Mouse (Mus musculus) adrenal gland, adult 18-20 months (tissue): ENCODE data around the gene Nectin4. TPM values are rescaled to one million over a fixed set of nuclear protein-coding genes. Genes with fewer than 3 reads are reported as not detected.

Source experiments
- DNase-seq, 2 experiments: peaks; one replicate each; pipeline ENCODE4 v3.0.0; 2021 to 2022; ENCODE audit warnings: low spot score in 2 of 2
- total RNA-seq, 2 experiments: library from RNA; stranded (reverse); gene quantifications; 1 replicate in 1 of 2; 2 replicates in 1 of 2; pipeline ENCODE4 v1.2.3; 2021

Nectin4 gene
- total RNA-seq, 2 experiments from 2014 or later, result 0.20 to 0.45 TPM

DNA sequence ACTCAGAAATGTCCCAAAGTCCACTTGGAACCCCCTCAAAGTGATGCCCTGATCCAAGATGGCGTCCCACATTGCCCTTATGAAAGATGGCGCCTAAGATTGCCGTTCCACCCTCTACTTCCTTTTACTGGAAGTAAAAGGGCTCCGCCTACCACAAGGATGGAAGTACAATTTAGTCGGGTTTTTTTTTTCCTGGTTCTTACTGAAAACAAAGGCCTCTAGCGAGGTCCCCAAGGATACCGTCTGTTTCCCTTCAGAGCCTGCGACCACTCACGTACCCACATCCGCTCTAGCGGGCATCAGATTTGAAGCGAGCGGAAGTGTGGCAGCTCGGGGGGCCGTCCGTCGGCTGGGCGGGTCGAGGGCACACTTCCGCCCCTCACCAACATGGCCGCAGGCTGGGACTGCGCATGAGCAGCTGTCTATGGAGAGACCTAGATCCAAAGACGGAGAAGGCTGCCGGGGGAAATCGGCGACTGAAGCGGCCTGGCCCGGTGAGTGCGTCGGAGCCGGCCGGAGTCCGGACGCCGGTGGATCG, 41.1 kb downstream of the Nectin4 start, which contains the start of gene Usf1:
Usf1 (plus strand) TSS at position 367 of the 538 bp plus-strand sequence.
- DNase-seq, result peak; percentile 87 to 92

DNA sequence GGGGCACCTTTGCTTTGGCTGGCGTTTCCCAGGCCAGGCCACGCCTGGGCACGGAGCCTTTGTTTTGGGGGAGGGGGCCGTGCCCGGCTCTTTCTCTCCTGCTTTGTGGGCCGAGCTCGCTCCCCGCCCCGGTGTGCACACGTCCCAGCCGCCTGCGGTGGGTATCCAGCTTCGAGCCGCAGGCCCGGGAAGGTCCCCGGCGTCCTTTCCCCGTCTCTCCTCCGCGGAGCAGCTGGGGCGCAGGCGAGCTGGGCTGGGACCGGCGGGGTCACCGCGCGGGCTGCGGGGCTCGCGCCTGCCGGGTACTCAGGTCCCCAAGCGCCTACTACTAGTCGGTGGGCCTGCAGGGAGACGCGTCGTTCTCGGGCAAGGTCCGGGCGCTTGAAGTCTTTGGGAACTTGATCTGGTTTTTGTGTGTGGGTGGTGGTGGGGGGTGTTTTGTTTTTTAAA, 41.6 kb downstream of the Nectin4 start:
- no peak for DNase-seq

DNA sequence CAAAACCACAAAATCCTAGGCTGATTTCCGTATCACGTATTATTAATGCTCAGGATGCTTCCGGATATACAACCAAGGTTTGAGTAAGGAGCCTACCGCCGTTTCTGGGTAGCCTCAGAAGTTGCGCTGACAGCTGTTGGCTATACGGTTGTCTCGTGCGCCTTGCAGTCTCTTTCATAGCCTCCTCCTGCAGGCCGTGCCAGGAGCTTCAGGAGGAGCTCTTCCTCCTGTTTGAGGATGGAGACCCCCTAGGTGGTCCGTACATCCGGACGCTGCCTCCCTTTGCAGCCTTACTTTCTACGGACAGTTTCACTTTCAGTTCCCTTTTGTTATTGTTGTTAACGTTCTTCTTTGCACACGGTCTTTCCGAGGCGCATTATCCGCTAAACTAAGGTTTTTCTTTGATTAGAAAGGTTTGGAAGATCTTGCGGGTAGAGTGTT, 42.1 kb downstream of the Nectin4 start:
- DNase-seq, result peak in 1 of 2 experiments; percentile 23

DNA sequence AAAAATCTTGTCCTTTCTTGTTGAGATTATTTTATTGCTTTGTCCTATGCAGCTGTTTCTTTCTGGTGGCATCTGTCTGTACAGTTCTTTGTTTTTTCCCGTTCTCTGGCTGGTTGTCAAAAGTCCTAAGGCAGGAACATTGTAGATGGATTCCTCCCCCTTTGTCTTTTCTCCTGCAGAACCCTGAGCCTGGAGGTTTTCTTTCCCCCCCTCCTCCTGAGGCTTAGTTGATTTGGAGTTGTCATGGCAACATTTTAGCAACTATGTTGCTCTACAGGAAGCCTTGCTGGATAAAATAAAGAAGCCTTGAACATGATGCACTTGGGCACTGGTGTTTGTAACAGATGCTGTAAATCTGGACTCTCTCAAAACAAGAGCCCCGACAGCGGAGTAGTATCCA, 42.5 kb downstream of the Nectin4 start:
- no peak for DNase-seq

DNA sequence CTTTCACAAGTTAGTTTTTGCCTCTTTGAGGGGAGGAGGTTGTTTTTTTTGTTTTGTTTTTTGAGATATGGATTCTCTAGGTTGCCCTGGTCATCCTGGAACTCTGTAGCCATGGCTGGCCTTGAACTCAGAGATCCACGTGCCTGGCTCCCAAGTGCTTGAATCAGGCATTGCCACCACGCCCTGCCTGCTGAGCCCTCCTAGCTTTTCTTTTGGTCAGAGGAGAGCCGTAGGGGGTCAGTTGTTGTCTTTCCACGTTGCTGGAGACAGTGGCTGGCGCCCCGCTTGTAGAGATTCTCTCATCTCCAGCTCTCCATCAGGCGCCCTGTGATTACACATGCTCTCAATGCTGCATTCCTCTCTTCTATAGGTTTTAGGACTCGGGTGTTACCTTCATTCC, 43.7 kb downstream of the Nectin4 start:
- no peak for DNase-seq

DNA sequence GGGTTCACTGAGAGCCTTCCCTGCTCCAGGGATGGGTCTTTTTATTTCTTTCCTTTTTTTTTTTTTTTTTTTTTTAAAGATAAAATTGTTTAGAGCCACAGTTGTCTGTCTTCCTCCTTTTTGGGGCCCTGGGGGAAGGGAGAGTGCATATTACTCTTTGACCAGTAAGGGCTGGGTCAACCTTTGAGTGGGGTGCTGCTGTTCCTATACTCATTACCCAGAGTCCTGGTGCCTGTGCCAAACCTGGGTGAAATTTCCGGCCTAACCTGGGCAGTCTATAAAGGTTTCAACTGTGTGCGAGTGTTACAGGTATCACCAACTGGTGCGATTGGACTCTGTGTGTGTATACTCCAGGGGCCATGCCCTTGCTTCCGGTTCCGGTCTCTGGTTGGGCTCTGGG, 48.8 kb downstream of the Nectin4 start, which contains the start of gene Tstd1:
Tstd1 (plus strand) TSS at position 213 of the 400 bp plus-strand sequence.
- no peak for DNase-seq

DNA sequence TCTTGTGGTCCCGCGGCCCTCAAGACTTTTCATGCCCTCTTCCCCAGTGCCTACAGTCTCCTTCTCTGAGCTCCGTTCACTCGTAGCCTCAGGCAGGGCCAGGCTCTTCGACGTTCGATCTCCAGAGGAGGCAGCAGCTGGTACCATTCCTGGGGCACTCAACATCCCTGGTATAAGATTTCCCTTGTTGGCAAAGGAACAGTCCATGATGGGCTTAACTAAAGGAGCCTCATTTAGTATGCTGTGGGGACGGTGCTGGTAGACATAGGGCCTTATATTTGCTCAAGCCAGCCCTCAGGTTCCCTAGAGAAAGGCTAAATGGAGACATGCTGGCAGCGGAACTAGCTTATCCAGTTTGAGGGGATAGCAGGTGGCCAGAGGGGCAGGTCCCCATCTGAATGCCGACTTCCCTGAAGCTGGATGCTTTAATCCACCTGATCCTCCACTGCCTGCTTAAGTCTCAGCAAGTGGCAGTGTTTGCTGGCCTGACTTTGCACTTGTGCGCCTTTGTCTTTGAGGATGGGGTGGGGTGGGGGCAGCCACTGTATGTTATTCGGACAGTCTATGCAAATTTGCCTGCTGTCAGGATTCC, 49.5 kb downstream of the Nectin4 start:
- DNase-seq, result no peak

DNA sequence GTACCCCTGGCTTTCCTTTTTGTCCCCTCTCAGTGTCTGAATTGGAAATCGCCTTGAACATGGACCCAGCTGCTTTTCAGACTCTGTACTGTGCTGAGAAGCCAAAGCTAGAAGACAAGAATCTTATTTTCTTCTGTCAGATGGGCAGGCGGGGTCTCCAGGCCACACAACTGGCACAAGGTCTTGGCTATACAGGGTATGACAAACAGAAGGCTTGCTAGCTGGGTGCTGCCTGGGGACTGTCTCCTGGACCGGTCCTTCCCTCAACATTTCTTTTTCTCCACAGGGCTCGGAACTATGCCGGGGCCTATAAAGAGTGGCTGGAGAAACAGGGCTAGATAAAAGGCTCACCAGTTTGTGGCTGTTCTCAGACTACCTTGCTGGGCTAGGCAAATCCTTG, 50.0 kb downstream of the Nectin4 start:
- DNase-seq, result no peak

DNA sequence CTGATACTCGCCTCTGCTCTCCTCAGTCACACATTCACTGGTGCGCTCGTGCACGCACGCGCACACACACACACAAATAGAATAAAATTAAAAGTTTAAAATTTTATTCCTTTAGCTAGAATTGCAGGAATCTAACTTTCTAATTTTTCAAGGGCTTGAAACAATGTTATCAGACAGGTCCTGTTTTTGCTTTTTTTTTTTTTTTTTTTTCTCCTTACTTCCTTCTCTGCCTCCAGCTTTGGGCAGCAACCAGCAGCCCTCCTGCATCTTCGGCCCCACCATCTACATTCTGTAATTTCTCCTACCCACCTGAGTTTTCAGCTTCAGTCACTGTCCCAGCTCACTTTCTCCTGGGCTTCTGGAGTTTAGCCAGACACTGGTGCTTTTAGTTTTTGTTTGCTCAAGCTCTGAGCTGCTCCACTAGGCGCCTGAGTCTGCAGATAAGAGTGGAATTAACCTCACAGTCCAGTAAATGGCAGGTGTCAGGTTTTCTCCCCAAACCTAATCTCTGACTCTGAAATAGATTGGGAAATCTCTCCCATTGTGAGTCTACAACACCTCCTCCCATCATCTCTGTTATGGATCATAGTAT, 52.7 kb downstream of the Nectin4 start:
- no peak for DNase-seq

DNA sequence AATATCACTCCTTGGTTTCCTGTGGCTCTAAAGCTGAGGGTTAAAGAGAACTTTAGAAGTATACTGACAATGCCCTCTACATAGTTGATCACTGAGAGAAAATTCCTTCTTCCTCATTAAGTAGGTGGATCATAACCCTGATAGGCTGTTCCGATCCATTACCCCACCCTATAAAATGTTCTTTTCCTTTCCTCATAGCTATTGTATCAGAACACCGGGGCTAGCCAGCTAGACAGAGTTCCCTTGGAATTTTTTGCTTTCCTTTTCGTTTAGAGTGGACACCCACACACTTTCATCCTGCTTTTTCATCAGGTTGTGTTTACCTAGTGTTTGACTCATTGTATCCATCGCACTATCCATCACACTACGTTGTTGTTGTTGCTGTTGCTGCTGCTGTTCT, 54.7 kb downstream of the Nectin4 start:
- DNase-seq, result no peak

DNA sequence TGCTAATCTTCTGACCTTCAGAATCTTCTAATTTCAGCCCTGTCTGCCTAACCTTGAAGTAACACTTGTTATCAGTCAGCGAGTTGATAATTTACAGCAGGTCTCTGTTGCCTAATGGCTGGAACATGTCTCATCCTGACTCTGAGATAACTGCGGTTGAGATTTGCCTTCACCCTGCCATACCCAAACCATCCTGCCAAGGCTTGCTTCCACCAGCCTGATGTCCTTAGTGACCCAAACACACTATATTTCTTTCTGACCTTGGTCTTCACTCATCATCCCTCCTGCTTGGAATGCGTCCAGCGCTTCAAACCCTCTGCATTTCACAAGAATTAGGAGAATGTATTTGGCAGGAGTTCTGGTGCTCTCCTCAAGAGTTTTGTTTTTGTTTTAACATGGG, 55.2 kb downstream of the Nectin4 start:
- peak in 1 of 2 experiments; percentile 55 for DNase-seq

DNA sequence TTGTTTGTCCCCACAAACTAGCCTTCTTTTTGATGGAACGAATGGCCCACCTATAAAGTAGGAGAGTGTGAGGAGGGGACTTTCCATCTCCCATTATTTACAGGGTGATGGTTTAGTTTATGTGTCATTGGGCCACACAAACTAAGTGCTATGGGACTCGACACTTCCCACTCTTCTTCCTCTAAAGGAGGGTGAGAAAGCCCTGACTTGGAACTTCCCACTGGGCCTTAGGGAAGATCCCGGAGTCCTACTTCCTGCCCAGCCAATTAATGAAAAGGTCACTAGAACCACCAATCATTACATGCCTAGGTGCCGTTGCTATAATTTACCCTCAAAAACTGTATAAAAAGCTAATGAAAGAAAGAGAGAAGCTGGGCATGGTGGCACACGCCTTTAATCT, 62.3 kb downstream of the Nectin4 start:
- DNase-seq, result no peak

DNA sequence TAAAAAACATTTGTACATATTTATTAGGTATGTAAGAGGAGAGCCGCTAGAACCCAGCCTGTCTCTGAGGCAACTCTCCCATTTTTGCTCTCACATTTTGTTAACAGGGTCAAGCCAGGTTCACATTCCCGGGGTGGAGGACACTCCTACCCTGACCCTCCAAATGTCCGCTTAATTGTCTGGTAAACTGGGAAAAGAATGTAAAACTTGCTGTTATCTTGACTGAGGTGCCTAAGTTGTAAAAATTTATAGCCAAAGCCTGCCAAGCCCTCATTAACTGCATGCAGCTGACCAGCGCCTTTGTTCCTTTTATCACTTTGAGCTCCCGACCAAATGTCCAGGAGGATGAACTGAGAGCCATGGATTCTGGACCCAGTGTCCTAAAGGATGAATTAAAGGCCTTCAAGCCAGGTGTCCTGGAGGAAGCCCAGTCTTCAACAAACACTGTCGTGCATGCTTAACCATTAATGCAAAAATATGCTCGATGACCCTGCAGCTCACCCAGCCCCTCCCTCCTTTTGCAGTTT, 65.5 kb downstream of the Nectin4 start:
- no peak for DNase-seq

DNA sequence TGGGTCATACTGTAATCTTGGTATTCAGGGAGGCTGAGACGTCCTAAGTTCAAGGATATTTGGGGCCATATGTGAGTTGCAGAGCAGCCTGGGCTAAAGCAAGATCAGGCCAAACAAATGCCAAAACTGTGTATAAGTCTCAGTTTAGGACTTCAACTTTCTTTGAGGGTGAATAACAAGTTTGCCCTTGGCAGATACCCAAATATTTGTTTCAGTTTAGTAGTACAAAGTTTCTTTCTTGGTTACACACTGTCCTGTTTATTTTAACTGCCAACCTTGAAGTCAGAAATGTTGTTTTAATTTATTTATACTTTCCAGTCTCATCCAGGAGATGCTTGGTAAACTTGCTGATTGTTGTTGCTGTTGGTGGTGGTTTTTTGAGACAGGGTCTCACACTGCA, 66.1 kb downstream of the Nectin4 start:
- no peak for DNase-seq

DNA sequence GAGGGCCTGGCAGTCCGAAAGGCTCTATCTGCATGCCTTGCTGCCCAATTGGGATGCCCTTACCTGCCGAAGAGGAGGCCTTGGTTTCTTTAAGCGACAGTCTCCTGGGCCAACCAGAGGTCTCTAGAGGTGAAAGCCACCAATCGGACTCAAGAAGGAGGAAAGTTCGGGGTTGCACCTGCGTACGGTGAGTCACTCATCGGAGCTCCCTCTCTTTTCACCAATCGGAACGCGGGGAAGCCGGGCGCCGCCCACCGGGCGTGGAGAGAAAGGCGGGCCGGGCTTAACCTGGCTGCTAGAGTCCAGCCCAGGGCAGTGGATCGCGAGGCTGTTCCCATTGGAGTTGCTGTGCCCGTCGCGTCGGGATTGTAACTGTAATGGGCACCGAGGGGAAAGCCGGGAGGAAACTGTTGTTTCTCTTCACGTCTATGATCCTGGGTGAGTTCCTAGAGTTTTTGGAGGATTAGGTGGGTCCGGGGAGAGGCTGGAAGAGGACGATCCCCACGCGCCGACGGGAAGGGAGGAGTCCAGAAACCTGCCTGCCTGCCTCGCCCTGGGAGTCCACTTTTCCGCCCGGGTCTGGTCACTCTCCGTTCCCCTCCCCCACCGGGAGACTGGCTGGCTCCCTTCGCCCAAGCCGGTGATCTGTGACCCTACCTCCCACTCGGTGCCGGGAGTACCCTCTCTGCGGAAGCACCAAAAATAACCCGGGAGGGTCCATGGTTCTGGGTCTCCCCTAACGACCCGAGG, 67.5 kb downstream of the Nectin4 start, which contains the start of gene F11r:
F11r (plus strand) TSS at position 272 of the 750 bp plus-strand sequence.
- DNase-seq, result peak; percentile 80 to 84

Other genes starting within 250 kb of the Nectin4 start
- gene Sdhc, start 219.5 kb upstream of the Nectin4 start, total RNA-seq, result 100 to 1,000 TPM; 450 to 629 TPM
- gene Mpz, start 219.4 kb upstream of the Nectin4 start, total RNA-seq, result 1 to 10 TPM in 1 of 2 experiments, under 1 TPM in 1; 0.73 to 1.2 TPM
- 10 to 100 TPM; 51.7 to 52.5 TPM for gene Pcp4l1, start 173.8 kb upstream of the Nectin4 start, total RNA-seq
- gene Nr1i3, start 156.1 kb upstream of the Nectin4 start, total RNA-seq, result not detected
- gene Tomm40l, start 147.6 kb upstream of the Nectin4 start, total RNA-seq, result 10 to 100 TPM; 47.7 to 67.0 TPM
- gene Apoa2, start 145.0 kb upstream of the Nectin4 start, total RNA-seq, result 1 to 10 TPM; 4.2 to 4.6 TPM
- 10 to 100 TPM; 23.2 to 46.7 TPM for gene Fcer1g, start 135.7 kb upstream of the Nectin4 start, total RNA-seq
- gene Adamts4, start 119.7 kb upstream of the Nectin4 start, total RNA-seq, result 1 to 10 TPM; 1.5 to 3.8 TPM
- gene Ndufs2, start 118.7 kb upstream of the Nectin4 start, total RNA-seq, result 1,000 to 10,000 TPM in 1 of 2 experiments, 100 to 1,000 TPM in 1; 683 to 1,034 TPM
- 10 to 100 TPM; 30.5 to 37.8 TPM for gene B4galt3, start 99.8 kb upstream of the Nectin4 start, total RNA-seq
- gene Ppox, start 88.9 kb upstream of the Nectin4 start, total RNA-seq, result 10 to 100 TPM; 39.4 to 43.1 TPM
- 10 to 100 TPM; 38.5 to 41.8 TPM for gene Usp21, start 82.1 kb upstream of the Nectin4 start, total RNA-seq
- gene Ufc1, start 75.1 kb upstream of the Nectin4 start, total RNA-seq, result 100 to 1,000 TPM; 147 to 168 TPM
- gene Dedd, start 41.0 kb upstream of the Nectin4 start, total RNA-seq, result 10 to 100 TPM; 38.1 to 38.3 TPM
- 10 to 100 TPM; 68.9 to 71.0 TPM for gene Nit1, start 24.5 kb upstream of the Nectin4 start, total RNA-seq
- 100 to 1,000 TPM; 137 to 168 TPM for gene Pfdn2, start 24.4 kb upstream of the Nectin4 start, total RNA-seq
- gene Klhdc9, start 9.3 kb upstream of the Nectin4 start, total RNA-seq, result 1 to 10 TPM; 1.3 to 2.4 TPM
- 1 to 10 TPM; 3.6 to 6.8 TPM for gene Arhgap30, start 18.9 kb downstream of the Nectin4 start, total RNA-seq
- gene Usf1, start 41.2 kb downstream of the Nectin4 start, total RNA-seq, result 10 to 100 TPM; 51.7 to 53.5 TPM
- 1 to 10 TPM; 3.1 to 4.0 TPM for gene Tstd1, start 48.8 kb downstream of the Nectin4 start, total RNA-seq
- gene F11r, start 67.4 kb downstream of the Nectin4 start, total RNA-seq, result 10 to 100 TPM; 29.3 to 36.4 TPM
- 1 to 10 TPM; 5.7 to 6.5 TPM for gene Alyref2, start 133.4 kb downstream of the Nectin4 start, total RNA-seq
- not detected for gene Itln1, start 165.2 kb downstream of the Nectin4 start, total RNA-seq
- under 1 TPM; 0.50 to 0.80 TPM for gene Cd244a, start 189.1 kb downstream of the Nectin4 start, total RNA-seq
- 1 to 10 TPM in 1 of 2 experiments, under 1 TPM in 1; 0.89 to 3.0 TPM for gene Ly9, start 237.3 kb downstream of the Nectin4 start, total RNA-seq